Mouse (Mus musculus): ENCODE measurements around the gene Pef1. TPM values are rescaled to one million over a fixed set of nuclear protein-coding genes. Genes with fewer than 3 reads are reported as not detected.
A peak's percentile ranks its signal among the peaks of the same experiment; 100 is the strongest.

Gene Pef1
- polyA plus RNA-seq, 1 experiment from 2014 or later, result 53.6 TPM

GRCm38 (mm10) chr4:130167814-130168213, 65.5 kb downstream of the Pef1 start:
- H3K9me3 ChIP-seq, result no peaks in the 10 kb centered on the region
- peak overlapping the region; percentile 67 for H3K9ac ChIP-seq
- peak overlapping the region; percentile 63 for H3K4me2 ChIP-seq
- ATAC-seq (ENCODE audit: extremely low read depth, insufficient number of reproducible peaks, low FRiP score, low TSS enrichment), result no peak
- 35% methylated on average over 9 of the region's 9 CpGs for WGBS
- peaks cover 90% of the 10 kb centered on the region for H3K4me1 ChIP-seq
- peak overlapping the region; percentile 91 for H3K27ac ChIP-seq (replicated peaks)
- no peaks in the 10 kb centered on the region for H3K27me3 ChIP-seq (replicated peaks)
- peaks cover 18% of the 10 kb centered on the region for H3K36me3 ChIP-seq
- peak overlapping the region; percentile 30 for H3K4me3 ChIP-seq

DNA sequence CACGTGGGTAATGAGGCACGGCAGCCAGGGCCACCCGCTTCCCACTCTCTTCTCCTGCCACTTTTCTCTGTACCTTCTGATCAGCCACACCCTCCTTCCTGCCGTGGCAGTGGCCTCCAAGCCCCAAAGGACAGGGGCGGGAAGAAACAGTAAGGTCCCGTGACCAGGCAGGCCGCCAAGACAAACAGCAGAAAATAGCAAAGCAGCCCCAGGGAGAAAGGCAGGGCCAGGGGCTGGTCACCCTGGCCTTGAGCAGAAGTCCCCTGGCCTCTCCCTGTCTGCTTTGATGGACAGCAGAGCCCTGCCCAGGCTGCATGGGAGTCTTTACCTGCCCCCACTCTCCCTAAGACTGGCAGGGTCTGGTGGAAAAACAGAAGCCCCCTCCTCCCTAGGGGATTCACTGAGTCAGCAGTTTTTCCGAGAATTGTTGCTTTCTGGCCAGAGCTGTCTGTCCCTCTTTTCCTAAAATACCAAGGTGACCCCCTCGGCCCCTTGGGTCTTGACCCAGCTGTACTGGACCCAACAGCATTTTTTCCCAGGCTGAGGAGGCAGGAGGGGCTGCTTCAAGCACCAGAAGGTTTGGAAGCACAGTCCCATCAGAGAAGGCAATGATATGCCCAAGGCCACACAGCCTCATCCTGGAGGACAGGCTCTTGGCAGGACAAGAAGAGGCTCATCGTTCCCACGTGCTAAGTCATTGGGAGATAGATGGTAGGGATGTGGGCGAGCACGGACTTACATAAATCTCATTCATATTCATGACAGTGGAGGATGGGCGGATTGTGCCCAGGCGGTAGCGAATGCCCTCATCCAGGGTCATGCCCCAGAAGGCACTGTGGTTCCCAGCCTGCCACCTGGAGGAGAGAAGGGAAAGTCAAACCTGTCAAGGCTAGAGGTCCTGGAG, 66.2 kb downstream of the Pef1 start:
- Histone ChIP-seq H3K4me3 (peak overlapping the region; percentile 30), H3K9me3 (no peaks in the 10 kb centered on the region), H3K36me3 (peaks cover 18% of the 10 kb centered on the region), H3K4me2 (peak overlapping the region; percentile 63), H3K4me1 (peaks cover 90% of the 10 kb centered on the region), H3K27ac (replicated peaks) (peak overlapping the region; percentile 91), H3K27me3 (replicated peaks) (no peaks in the 10 kb centered on the region), H3K9ac (peak overlapping the region; percentile 67)
- WGBS, result 34% methylated on average over 16 of the region's 16 CpGs
- ATAC-seq (ENCODE audit: extremely low read depth, insufficient number of reproducible peaks, low FRiP score, low TSS enrichment), result peak; percentile 67; the same call in 1 of the 2 replicates

GRCm38 (mm10) chr4:130169411-130169971, 67.1 kb downstream of the Pef1 start:
- 83% methylated on average over 16 of the region's 16 CpGs for WGBS
- peak overlapping the region; percentile 91 for H3K27ac ChIP-seq (replicated peaks)
- peaks cover 90% of the 10 kb centered on the region for H3K4me1 ChIP-seq
- H3K4me2 ChIP-seq, result no peak overlapping the region
- H3K9me3 ChIP-seq, result no peaks in the 10 kb centered on the region
- no peak overlapping the region for H3K9ac ChIP-seq
- no peak overlapping the region for H3K4me3 ChIP-seq
- H3K36me3 ChIP-seq, result peaks cover 18% of the 10 kb centered on the region
- no peak for ATAC-seq (ENCODE audit: extremely low read depth, insufficient number of reproducible peaks, low FRiP score, low TSS enrichment)
- H3K27me3 ChIP-seq (replicated peaks), result no peaks in the 10 kb centered on the region

DNA sequence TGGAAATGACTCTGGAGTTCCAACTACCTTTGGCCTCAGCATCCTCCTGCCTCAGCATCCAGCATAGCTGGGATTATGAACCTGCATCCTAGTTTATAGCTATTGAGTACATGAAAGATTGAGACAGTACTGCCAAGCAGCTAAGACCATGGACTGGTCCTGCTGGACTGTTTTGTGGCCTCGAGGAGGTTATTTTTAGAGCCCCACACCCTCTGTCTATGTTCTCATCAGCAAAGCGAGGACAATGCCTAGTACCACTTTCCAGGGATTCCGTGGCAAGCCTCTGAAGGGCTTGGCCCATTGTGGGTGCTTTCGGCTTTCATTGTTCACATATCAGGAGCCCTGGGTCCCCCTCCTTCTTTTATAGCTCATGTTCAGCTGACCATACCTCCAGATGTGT, 68.0 kb downstream of the Pef1 start:
- H3K36me3 ChIP-seq, result peaks cover 18% of the 10 kb centered on the region
- 44% methylated on average over 4 of the region's 4 CpGs for WGBS
- H3K4me1 ChIP-seq, result peaks cover 96% of the 10 kb centered on the region
- H3K4me2 ChIP-seq, result no peak overlapping the region
- no peak overlapping the region for H3K9ac ChIP-seq
- H3K9me3 ChIP-seq, result no peaks in the 10 kb centered on the region
- no peaks in the 10 kb centered on the region for H3K27me3 ChIP-seq (replicated peaks)
- peak overlapping the region; percentile 50; the same call in 1 of the 2 replicates for H3K27ac ChIP-seq (replicated peaks)
- ATAC-seq (ENCODE audit: extremely low read depth, insufficient number of reproducible peaks, low FRiP score, low TSS enrichment), result no peak
- no peak overlapping the region for H3K4me3 ChIP-seq

- WGBS, result 16% methylated on average over 11 of the region's 11 CpGs
- Histone ChIP-seq H3K4me1 (peaks cover 99% of the 10 kb centered on the region), H3K4me3 (peak overlapping the region; percentile 24), H3K36me3 (peaks cover 11% of the 10 kb centered on the region), H3K9ac (peak overlapping the region; percentile 48), H3K27ac (replicated peaks) (peak overlapping the region; percentile 86), H3K9me3 (no peaks in the 10 kb centered on the region), H3K27me3 (replicated peaks) (no peaks in the 10 kb centered on the region), H3K4me2 (peak overlapping the region; percentile 75)
- 0 out of 2 replicates have a peak, but pooled peaks have one; percentile 2 for ATAC-seq (ENCODE audit: extremely low read depth, insufficient number of reproducible peaks, low FRiP score, low TSS enrichment)
These were observed 69.8 kb downstream of the Pef1 start for GRCm38 (mm10) chr4:130171951-130172765.

GRCm38 (mm10) chr4:130173060-130173822, 70.9 kb downstream of the Pef1 start:
- peak overlapping the region; percentile 52 for H3K4me3 ChIP-seq
- WGBS, result 65% methylated on average over 11 of the region's 11 CpGs
- H3K27me3 ChIP-seq (replicated peaks), result no peaks in the 10 kb centered on the region
- H3K9ac ChIP-seq, result peak overlapping the region; percentile 79
- peak overlapping the region; percentile 75 for H3K4me2 ChIP-seq
- peaks cover 96% of the 10 kb centered on the region for H3K4me1 ChIP-seq
- H3K36me3 ChIP-seq, result peaks cover 11% of the 10 kb centered on the region
- peak overlapping the region; percentile 86 for H3K27ac ChIP-seq (replicated peaks)
- ATAC-seq (ENCODE audit: extremely low read depth, insufficient number of reproducible peaks, low FRiP score, low TSS enrichment), result peak; percentile 43; the same call in 1 of the 2 replicates
- H3K9me3 ChIP-seq, result no peaks in the 10 kb centered on the region

- peak overlapping the region; percentile 56; the same call in 1 of the 2 replicates for H3K27ac ChIP-seq (replicated peaks)
- H3K9ac ChIP-seq, result peak overlapping the region; percentile 79
- H3K4me1 ChIP-seq, result peaks cover 89% of the 10 kb centered on the region
- H3K4me3 ChIP-seq, result peak overlapping the region; percentile 52
- H3K36me3 ChIP-seq, result peaks cover 10% of the 10 kb centered on the region
- 43% methylated on average over 19 of the region's 19 CpGs for WGBS
- no peaks in the 10 kb centered on the region for H3K9me3 ChIP-seq
- peaks cover 3% of the 10 kb centered on the region; the same call in 1 of the 2 replicates for H3K27me3 ChIP-seq (replicated peaks)
- ATAC-seq (ENCODE audit: extremely low read depth, insufficient number of reproducible peaks, low FRiP score, low TSS enrichment), result no peak
- H3K4me2 ChIP-seq, result peak overlapping the region; percentile 75
These were observed 71.6 kb downstream of the Pef1 start for GRCm38 (mm10) chr4:130173911-130174311.

GRCm38 (mm10) chr4:130174335-130175031, 72.1 kb downstream of the Pef1 start:
- peak overlapping the region; percentile 79 for H3K9ac ChIP-seq
- H3K27ac ChIP-seq (replicated peaks), result peak overlapping the region; percentile 56
- no peaks in the 10 kb centered on the region for H3K9me3 ChIP-seq
- H3K4me1 ChIP-seq, result peaks cover 83% of the 10 kb centered on the region
- peak overlapping the region; percentile 75 for H3K4me2 ChIP-seq
- peaks cover 6% of the 10 kb centered on the region; the same call in 1 of the 2 replicates for H3K36me3 ChIP-seq
- H3K27me3 ChIP-seq (replicated peaks), result peaks cover 4% of the 10 kb centered on the region; the same call in 1 of the 2 replicates
- H3K4me3 ChIP-seq, result peak overlapping the region; percentile 52
- 2% methylated on average over 25 of the region's 25 CpGs for WGBS
- peak; percentile 75 for ATAC-seq (ENCODE audit: extremely low read depth, insufficient number of reproducible peaks, low FRiP score, low TSS enrichment)

GRCm38 (mm10) chr4:130175072-130175711, 72.8 kb downstream of the Pef1 start, which contains the start of gene Tinagl1:
Gene Tinagl1 (minus strand): TSS chr4:130175122.
- Histone ChIP-seq H3K36me3 (peaks cover 4% of the 10 kb centered on the region; the same call in 1 of the 2 replicates), H3K9ac (peak within 1 kb of the TSS; percentile 79), H3K27ac (replicated peaks) (peak within 1 kb of the TSS; percentile 56), H3K4me1 (peaks cover 76% of the 10 kb centered on the region), H3K27me3 (replicated peaks) (peaks cover 8% of the 10 kb centered on the region; the same call in 1 of the 2 replicates), H3K4me3 (peak within 1 kb of the TSS; percentile 52), H3K9me3 (no peaks in the 10 kb centered on the region), H3K4me2 (peak within 1 kb of the TSS; percentile 75)
- WGBS, result 1% methylated on average over 14 of the region's 14 CpGs
- no peak for ATAC-seq (ENCODE audit: extremely low read depth, insufficient number of reproducible peaks, low FRiP score, low TSS enrichment)

Measured in heart, embryonic 13.5 days (tissue).